Mouse (Mus musculus) right cerebral cortex, postnatal 25 days (tissue): Measurements from ENCODE around the gene Col16a1.

Experiments used
- DNase-seq: peaks from one replicate; pipeline ENCODE4 v3.0.0; 2022

Gene Col16a1

DNA sequence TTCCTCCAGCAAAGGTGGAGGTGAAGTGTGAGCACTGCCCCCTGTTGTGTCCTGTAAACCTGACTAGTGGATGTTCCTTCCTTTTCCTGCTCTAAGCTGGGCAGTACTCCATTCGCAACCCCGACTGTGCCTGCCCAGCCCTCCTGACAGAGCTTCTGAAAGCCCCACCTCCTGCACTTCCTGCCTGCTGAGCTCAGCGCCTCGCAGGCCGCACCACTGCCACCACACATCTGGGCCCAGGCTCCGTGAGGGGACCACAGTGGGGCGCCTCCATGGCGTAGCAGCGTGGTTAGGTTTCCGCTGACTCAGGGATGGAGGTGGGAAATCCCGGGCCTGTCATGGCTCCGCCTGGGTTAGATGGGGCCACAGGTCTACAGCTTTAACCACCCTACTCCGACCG, 2.0 kb upstream of the Col16a1 start:
- DNase-seq = no peak

DNA sequence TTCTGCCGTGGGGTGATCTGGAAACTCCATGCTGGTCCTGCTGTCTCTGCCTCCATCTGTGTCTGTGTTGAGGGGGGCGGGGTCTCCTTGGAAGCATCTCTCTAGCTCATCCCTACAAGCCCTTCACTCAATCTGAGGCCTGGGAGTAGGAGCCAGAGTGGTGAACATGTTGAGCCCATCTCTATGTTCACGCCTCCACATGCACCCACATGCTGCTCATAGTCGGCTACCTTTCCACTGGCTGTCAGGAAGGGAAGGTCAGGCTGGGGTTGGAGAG, 501 bp downstream of the Col16a1 start:
- no peak for DNase-seq

DNA sequence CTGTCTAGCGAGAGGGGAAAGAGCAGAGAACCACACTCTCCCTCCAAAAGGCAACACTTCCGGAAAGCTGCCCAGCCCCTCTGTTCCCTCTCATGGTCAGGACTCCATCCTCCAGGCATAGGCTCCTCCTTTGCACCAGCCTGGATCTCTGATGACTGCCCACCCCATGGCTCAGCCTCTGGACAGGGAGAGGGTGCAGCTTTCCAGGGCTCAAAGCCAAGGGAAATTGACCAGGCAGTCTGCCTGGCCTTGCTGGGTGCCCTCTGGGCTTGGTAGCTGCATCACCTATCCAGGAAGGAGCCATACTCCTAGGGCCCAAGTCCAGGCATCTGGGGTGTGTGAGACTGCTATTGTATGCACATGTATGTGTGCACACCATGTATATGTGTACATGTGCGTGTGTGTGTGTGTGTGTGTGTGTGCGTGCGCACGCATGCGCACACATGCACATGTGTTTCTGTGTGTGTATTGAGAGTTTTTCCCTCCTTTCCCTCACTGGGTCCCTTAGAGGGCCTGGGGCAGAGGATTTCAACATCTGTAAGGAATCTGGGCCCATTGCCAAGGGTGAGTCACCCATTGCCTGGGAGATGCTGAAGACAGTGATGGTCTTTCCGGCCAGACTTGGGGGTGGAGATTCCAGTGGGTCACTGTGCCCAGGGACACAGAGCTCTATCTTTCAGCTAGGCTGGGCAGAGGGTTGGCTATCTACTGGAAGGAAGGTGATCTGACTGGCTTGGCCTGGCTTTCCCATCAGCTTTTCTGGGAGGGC, 2.6 kb downstream of the Col16a1 start:
- no peak for DNase-seq

DNA sequence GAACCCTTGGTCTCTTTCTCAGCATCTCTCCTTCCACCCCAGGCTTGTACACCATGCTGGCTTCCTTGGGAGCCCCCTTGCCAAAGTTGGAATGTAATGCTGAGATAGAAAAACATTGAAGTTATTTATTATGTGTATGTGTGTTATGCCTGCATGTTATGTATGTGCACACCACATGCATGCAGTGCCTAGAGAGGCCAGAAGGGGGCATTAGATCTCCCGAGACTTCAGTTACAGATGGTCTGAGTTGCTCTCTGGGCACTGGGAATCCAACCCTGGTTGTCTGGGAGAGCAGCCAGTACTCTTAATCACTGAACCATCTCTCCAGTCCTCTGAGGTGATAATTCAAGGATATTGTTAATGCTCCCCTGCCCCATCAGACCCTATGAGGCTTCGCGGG, 4.6 kb downstream of the Col16a1 start:
- DNase-seq = no peak

DNA sequence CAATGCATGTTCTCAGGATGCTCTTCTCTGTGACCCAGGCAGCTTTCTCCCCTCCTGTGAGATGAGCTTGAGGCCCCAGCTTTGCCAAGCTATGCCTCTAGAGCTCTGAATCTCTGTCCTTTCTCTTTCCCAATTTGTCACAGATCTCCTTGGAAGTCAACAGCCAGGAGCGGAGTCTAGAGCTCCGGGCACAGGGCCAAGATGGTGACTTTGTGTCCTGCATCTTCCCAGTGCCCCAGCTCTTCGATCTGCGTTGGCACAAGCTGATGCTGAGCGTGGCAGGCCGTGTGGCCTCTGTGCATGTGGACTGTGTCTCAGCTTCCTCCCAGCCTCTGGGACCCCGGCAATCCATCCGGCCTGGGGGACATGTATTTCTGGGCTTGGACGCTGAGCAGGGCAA, 5.5 kb downstream of the Col16a1 start:
- DNase-seq = no peak

DNA sequence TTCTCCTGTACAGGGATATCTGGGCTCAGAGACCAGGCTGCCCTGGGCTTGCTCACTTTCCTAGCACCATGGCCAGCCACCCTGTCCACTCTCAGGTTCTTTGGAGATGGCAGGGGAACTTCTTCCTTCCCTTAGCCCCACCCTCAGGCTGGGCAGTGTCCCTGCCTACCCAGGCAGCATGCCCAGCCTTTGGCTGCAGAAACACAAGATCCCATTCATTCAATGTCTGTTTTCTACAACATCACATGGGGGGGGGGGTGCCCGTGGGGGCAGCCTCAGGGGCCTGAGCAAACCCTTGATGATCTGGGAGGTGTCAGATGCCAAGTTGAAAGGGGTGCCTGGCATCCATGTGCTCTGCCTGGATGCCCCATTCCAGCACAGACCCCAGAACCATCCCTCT, 7.1 kb downstream of the Col16a1 start:
- no peak for DNase-seq

DNA sequence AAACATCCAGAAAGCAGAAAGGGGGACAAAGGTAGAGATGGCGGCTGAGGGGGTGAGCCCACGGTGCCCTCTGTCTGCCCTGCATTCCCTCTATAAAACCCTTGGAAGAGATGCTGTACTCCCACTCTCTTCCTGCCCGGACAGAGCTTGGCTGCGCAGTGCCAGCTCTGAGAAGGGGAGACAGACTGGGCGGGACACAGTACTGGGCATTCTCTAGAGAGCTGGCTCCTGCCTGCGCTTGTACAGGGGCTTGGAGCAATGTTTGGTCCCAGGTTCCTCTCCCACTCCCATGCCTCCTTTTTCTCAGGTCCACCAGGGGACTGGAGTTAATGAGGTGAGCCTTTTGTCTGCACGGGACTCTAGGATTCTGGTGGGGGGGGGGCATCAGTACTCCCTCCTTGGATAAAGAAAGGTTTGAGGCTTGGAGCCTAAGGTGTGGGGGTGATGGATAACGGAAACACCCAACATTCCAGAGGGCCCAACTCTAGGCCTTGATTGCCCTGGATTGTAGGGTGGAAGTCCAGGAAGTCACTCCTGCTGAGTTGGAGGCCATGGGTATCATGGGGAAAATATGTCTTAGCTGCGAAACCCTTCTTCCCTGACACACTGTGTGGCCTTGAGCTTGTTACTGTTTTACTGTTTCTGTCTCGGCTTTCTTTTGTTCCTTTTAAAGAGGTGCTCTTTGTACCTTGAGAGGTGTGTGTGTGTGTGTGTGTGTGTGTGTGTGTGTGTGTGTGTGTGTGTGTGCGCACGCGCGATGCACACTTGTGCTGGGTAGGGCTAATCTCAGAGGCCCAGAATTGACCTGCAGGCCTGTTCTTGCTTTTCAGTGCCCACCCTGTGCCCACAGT, 7.7 kb downstream of the Col16a1 start:
- no peak for DNase-seq

DNA sequence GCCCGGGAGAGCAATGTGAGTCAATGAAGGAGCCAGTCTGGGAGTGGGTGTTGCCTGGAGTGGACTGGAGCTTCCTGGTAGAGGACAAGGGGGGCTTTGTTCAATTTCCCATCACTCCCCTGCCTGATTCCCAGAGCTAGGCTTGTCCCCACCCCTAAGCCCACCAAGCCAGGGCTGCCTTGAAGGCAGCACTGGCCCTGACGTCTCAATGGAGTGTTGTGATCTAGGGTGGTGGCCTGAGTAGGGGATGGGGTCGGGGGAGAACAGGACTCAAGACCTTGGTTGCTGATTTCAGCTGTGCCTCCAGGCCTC, 8.3 kb downstream of the Col16a1 start:
- no peak for DNase-seq

DNA sequence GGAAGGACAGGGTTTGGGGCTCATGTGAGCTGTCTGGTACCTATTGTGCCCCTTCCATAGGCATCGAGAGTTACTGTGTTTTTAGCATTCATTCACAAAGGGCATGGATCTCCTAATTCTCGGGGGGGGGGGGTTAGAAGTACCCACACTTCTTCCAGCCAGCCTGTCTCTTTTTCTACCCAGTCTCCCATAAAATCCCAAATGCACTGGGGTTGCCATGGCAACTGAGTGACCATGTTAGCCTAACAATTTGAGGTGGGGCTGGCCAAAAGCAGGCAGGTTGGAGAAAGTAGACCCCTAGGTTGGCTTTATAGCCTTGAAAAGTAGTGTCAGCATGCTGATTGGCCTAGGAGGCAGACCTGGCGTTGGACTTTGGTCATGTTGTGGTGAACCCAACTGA, 8.8 kb downstream of the Col16a1 start:
- no peak for DNase-seq

DNA sequence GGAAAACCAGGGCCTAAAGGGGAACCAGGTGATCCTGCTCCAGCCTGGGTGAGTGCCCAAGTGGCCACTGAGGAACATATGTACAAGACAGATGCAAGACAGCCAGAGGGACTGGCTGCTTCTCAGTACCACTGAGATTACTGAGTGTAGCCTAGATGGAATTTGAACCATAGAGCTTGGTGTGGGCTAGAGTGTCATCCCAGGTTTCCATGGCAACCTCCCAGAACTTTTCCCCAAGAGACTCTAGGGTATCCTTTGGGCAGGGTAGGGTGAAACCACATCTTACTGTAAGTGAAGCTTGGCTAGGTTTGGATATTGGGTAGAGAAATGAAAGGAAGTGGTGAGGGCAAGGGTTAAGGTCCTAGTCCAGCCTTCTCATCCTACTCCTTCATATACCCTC, 13.3 kb downstream of the Col16a1 start:
- DNase-seq = no peak

DNA sequence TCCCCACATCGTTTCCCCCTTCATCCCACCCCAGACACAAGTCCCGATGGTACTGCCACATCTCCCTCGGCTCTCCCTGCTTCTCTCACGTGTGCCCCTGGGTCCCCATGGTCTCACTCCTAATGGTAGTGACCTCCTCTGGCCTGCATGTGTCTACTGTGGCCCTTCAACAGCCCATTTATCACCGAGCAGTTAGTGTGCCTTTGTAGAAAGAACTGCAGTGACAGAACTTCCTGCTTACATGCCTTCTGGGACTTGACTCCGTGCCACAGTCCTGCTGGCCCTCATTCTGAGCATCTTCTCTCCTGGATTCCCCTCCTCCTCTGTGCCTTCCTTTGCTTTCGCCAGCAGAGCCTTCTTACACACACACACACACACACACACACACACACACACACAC, 15.6 kb downstream of the Col16a1 start:
- no peak for DNase-seq

DNA sequence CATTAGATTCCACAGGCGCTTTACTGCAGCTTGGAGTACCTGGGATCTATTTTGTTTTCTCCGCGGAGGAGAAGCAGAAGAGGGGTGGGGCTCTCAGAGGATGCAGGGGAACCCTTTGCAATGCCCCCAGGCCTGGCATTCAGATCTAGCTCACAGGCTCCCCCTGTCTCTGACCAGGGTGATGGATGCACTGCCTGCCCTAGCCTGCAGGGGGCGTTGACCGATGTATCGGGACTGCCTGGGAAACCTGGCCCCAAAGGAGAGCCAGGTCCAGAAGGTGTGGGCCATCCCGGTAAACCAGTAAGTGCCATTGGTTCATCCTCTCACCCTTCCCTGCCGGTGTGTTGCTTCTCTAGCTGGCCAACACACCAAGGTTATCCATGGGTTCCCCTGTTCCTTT, 19.2 kb downstream of the Col16a1 start:
- DNase-seq = no peak

DNA sequence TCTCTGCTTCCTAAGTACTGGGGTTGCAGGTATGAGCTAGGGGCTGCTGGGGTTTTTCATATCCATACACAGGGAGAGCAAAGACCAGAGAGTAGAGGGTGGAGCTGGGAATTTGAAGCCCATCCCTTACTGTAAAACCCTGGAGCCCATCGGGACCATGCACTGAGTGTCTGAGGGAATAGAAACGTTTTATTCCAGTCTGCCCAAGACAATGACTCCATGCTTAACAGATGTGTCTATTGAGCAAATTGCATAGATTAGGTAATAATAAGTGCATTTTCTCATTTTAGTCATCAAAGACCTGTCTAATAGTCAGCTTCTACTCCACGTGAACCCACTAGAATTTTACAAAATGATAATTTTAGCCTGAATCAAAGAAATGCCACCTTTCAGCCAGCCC, 22.9 kb downstream of the Col16a1 start:
- DNase-seq = no peak

DNA sequence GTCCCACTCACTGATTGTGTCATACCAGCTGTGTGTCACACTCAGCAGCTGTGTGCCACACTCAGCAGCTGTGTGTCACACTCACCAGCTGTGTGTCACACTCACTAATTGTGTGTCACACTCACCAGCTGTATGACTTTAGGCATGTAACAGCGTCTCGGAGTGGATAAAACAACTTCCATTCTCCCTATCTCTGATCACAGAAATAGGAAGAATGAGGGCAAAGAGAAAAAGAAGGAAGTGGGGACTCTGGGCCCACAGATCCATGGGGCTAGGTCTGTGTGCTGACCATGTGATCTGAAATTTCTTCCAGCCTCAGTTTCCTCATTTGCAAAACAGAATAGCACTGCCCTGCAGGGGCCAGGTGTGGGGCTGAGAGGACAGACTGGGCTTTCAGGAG, 24.1 kb downstream of the Col16a1 start:
- no peak for DNase-seq

DNA sequence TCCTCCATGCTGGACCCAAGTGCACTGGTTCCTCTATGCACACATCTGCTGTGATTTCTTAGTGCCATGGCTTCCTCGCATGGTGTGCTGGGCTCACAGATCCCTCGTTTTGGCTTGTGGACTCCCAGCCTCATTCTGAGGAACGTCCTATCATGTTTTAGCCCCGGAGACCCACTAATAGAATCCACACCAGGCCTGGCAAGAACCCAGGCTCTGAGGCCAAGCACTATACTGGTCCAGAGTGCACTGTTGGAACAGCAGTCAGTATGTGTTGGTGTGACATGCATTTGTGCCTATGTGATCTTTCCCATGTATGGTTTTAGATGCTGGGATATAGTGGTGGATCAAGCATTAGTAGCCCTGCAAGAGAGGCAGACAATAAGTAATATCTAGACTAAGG, 25.7 kb downstream of the Col16a1 start:
- DNase-seq = no peak

DNA sequence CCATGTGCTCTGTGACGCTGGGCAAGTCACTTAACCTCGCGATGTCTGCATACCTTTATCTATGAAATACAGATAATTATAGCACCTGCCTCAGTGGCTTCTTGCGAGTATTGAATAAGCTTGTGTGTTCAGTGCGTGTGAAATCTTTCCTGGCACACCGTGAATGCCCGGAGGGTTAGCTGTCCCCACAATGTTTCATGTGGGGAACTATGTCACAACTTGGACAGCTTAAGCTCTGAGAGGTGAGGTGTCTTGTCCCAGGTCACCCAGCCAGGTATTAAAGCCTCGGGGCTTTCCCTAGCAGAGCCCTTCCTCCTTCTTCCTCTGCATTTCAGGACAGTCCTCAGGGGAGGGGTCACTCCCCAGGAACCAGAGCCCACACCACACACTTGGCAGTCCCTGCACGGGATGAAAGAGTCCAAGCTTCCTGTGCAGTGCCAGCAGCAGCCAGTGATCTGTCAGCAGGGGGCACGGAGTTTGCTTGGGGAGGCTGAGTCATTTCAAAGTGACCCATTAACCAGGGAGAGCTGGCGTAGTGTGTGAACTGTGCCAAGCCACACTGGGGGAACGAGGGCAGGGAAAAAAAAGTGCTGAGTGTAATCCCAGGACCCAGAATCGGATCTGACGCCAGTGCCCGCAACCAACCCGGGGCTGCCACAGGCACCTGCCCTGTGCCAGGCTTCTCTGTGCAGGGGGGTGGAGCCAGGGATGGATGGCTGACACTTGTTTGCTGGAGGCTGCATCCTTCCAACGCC, 27.3 kb downstream of the Col16a1 start:
- DNase-seq = no peak

DNA sequence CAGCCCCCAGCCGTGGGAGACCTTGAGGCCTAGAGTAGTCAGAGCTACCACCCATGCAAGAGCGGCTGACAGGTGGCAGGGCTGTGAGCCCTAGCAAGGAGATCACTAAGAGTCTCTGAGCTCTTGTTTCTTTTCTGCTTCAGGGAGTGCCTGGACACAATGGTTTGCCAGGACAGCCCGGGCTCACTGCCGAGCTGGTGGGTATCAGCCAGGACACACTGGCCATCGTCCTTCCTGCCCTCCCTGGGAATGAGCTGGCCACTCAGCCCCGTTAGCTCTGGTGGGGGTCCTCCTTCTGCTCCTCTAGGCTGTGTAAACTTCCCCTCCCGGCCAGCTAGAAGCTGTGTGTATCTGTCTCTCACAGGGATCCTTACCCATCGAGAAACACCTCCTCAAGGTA, 29.2 kb downstream of the Col16a1 start:
- DNase-seq = no peak

DNA sequence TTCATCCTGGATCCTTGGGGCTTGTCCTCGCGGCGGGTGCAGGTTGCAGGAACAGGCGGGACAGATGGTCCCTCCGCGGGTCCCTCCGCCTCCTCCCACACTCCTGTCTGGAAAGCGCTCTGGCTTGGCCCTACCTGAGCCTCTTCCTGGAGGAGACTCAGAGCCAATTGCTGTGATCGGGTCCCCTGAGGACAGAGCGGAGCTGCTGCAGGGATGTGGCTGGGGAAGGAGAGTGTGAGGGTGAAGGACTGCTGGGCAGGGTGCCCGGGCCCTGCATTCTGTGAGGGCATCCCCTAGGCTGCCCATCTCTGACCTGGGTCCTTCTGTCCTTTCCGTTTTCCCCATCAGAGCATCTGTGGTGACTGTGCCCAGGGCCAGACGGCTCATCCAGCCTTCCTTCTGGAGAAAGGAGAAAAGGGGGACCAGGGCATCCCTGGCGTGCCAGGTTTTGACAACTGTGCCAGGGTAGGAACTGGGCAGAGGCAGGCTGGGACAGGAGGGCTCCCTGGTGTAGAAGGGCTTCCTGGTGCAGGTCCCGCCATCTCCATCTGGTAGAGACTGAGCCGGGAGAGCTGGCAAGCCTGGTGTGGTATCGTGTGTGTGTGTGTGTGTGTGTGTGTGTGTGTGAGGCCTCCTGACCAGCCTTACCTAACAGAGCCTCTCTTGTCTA, 31.3 kb downstream of the Col16a1 start:
- DNase-seq = peak; percentile 48

DNA sequence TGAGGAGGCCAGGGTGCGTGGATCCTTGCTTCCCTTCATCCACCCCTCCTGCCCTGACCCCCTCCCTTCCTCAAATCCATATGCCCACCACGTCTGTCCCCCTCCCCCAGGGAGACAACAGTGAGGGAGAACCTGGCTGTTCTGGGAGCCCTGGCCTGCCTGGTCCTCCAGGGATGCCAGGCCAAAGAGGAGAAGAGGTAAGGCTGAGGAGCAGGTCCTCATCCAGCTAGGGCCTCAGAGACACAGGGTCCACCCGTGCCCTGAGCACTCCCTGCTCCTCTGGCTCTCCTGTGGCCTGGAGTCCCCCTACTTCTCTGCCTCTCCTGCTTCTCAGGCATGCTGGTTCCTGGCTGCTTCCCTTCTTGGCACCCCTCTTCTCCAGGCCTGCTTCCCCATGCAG, 31.9 kb downstream of the Col16a1 start:
- DNase-seq = no peak

DNA sequence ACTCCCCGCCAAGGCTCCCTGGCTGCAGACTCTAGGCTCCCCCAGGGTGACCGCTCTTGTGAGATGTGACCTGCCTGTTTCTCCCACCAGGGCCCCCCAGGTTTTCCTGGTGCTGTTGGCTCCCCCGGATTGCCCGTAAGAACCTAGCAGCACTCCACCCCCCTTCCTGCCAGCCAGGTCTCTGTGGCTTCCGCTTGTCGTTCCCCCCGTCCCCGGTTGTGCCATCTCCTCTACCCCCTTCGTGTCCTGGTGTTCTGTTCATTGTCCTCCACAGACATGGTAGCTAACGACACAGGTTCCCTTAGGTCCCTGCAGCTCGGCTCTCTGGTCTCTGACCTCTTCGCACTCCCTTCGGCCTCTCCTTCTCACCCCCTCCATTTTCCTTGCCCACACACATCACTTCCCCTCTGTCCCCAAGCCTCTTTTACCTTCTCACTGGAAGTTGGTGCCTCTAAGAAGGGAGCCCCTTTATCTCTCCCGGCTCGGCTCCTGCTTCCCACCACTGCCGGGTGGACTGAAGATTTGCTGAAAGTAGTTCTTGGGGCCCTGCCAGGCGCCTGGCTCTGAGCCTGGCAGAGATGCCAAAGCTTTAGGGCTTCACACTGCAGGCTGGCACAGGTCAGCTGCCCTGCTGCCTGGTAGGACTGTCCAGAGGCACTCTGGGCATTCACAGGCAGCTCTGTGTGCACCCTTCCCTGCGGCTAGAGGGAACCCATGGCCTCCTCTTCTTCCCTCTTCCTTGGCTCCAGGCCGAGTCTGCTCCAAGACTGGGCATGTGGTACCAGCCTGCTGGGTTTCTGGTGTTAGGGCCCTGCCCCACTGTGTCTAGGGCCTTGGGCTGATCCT, 33.9 kb downstream of the Col16a1 start:
- peak; percentile 61 for DNase-seq

DNA sequence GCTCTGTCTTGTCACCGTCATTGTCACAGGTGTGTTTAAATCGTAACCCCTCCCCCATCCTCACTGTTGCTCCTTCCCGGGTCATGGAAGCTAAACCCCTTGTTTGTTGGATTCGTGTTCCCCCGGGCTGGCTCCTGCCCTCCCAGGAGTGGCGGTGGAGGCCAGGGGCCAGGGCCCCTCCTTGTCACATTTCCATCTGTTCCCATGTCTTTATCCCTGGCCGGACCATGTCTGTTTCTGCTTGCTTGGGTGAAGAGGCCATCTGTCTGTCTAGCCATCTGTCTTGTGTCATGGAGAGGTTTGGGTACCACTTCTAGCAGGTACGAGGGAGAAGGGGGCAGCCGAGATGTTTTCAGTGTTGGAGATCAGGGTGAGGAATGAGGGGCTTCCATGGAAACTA, 34.6 kb downstream of the Col16a1 start:
- DNase-seq = no peak

DNA sequence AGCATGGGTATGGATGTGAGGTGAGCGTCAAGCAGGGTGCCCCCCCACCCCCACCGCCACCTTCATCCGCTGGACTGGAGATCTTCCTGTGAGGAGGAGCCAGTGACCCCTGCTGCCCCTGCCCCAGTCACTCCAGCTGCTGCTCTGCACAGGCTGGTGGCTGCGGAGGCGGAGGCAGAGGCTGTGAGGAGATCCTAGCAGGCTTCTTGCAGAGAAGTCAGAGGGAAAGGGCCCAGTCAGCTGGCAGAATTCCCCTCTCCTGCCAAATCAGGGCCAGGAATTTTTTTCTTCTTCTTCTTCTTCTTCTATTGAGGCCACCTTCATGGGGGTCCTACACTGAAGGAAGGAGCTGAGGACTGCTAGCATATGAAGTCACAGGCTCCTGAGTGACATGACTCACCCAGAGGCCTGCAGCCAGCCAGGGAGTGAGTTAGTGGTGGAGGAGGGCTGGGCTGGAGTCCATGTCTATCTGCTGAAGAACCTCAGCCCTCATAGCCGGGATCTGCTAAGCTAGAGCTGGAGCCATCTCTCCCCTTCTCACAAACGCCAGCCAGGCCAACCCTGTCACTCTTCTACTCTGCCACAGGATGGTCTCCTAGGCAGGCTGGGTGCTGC, 36.8 kb downstream of the Col16a1 start:
- DNase-seq = no peak
